Mouse (Mus musculus): ENCODE data around the gene Gm20532. TPM values are rescaled to one million over a fixed set of nuclear protein-coding genes. Genes with fewer than 3 reads are reported as not detected.

Gene Gm20532
- polyA plus RNA-seq, 1 experiment from 2014 or later = not detected

- H3K9me3 ChIP-seq (ENCODE audit: control insufficient read depth, low read length) = no peaks in the 10 kb centered on the region
- WGBS = 73% methylated on average over 6 of the region's 6 CpGs
- peaks cover 2% of the 10 kb centered on the region; the same call in 1 of the 2 replicates for H3K36me3 ChIP-seq (ENCODE audit: control insufficient read depth, insufficient read depth, low read length)
- no peak overlapping the region for H3K4me3 ChIP-seq (ENCODE audit: low read depth, low read length)
- H3K4me1 ChIP-seq (ENCODE audit: control insufficient read depth, insufficient read depth, low read length) = no peaks in the 10 kb centered on the region
- ATAC-seq (ENCODE audit: insufficient read depth, low FRiP score, low TSS enrichment) (no peak), DNase-seq (ENCODE audit: low spot score) (no peak)
- no peaks in the 10 kb centered on the region for H3K27me3 ChIP-seq (ENCODE audit: control insufficient read depth, insufficient read depth, low read length)
- no peak overlapping the region for H3K4me2 ChIP-seq (ENCODE audit: low read depth)
- H3K27ac ChIP-seq (ENCODE audit: low read depth, low read length) = no peak overlapping the region
- H3K9ac ChIP-seq (ENCODE audit: low read length) = no peak overlapping the region
Measured at GRCm38 (mm10) chr2:26594934-26595724, 8.7 kb downstream of the Gm20532 start.

GRCm38 (mm10) chr2:26595725-26596435 is 9.4 kb downstream of the Gm20532 start:
- H3K9ac ChIP-seq (ENCODE audit: low read length) = no peak overlapping the region
- H3K9me3 ChIP-seq (ENCODE audit: control insufficient read depth, low read length) = no peaks in the 10 kb centered on the region
- DNase-seq (ENCODE audit: low spot score) = no peak
- H3K27ac ChIP-seq (ENCODE audit: low read depth, low read length) = no peak overlapping the region
- H3K36me3 ChIP-seq (ENCODE audit: control insufficient read depth, insufficient read depth, low read length) = peaks cover 2% of the 10 kb centered on the region; the same call in 1 of the 2 replicates
- no peak for ATAC-seq (ENCODE audit: insufficient read depth, low FRiP score, low TSS enrichment)
- H3K4me1 ChIP-seq (ENCODE audit: control insufficient read depth, insufficient read depth, low read length) = no peaks in the 10 kb centered on the region
- no peaks in the 10 kb centered on the region for H3K27me3 ChIP-seq (ENCODE audit: control insufficient read depth, insufficient read depth, low read length)
- WGBS = 85% methylated on average over 11 of the region's 11 CpGs
- no peak overlapping the region for H3K4me2 ChIP-seq (ENCODE audit: low read depth)
- H3K4me3 ChIP-seq (ENCODE audit: low read depth, low read length) = no peak overlapping the region

- Histone ChIP-seq H3K9me3 (ENCODE audit: control insufficient read depth, low read length) (no peaks in the 10 kb centered on the region), H3K27ac (ENCODE audit: low read depth, low read length) (no peak overlapping the region), H3K4me1 (ENCODE audit: control insufficient read depth, insufficient read depth, low read length) (no peaks in the 10 kb centered on the region), H3K9ac (ENCODE audit: low read length) (no peak overlapping the region), H3K4me3 (ENCODE audit: low read depth, low read length) (no peak overlapping the region), H3K27me3 (ENCODE audit: control insufficient read depth, insufficient read depth, low read length) (no peaks in the 10 kb centered on the region), H3K36me3 (ENCODE audit: control insufficient read depth, insufficient read depth, low read length) (peaks cover 2% of the 10 kb centered on the region; the same call in 1 of the 2 replicates), H3K4me2 (ENCODE audit: low read depth) (no peak overlapping the region)
- no peak for ATAC-seq (ENCODE audit: insufficient read depth, low FRiP score, low TSS enrichment)
- DNase-seq (ENCODE audit: low spot score) = no peak
- WGBS = 85% methylated on average over 3 of the region's 3 CpGs
Measured at GRCm38 (mm10) chr2:26596898-26597297, 10.5 kb downstream of the Gm20532 start.

- H3K27me3 ChIP-seq (ENCODE audit: control insufficient read depth, insufficient read depth, low read length) = 0 out of 2 replicates have a peak, but pooled peaks cover 3% of the 10 kb centered on the region
- H3K9me3 ChIP-seq (ENCODE audit: control insufficient read depth, low read length) = no peaks in the 10 kb centered on the region
- H3K36me3 ChIP-seq (ENCODE audit: control insufficient read depth, insufficient read depth, low read length) = peaks cover 2% of the 10 kb centered on the region; the same call in 1 of the 2 replicates
- DNase-seq (ENCODE audit: low spot score) (no peak), ATAC-seq (ENCODE audit: insufficient read depth, low FRiP score, low TSS enrichment) (no peak)
- H3K4me1 ChIP-seq (ENCODE audit: control insufficient read depth, insufficient read depth, low read length) = no peaks in the 10 kb centered on the region
- H3K4me2 ChIP-seq (ENCODE audit: low read depth) = no peak overlapping the region
- H3K27ac ChIP-seq (ENCODE audit: low read depth, low read length) = no peak overlapping the region
- WGBS = 90% methylated on average over 2 of the region's 2 CpGs
- no peak overlapping the region for H3K9ac ChIP-seq (ENCODE audit: low read length)
- H3K4me3 ChIP-seq (ENCODE audit: low read depth, low read length) = no peak overlapping the region
Measured at GRCm38 (mm10) chr2:26597810-26598209, 11.4 kb downstream of the Gm20532 start.

- Histone ChIP-seq H3K4me2 (ENCODE audit: low read depth) (no peak overlapping the region), H3K36me3 (ENCODE audit: control insufficient read depth, insufficient read depth, low read length) (peaks cover 2% of the 10 kb centered on the region; the same call in 1 of the 2 replicates), H3K9ac (ENCODE audit: low read length) (no peak overlapping the region), H3K4me1 (ENCODE audit: control insufficient read depth, insufficient read depth, low read length) (peaks cover under 1% of the 10 kb centered on the region; the same call in 1 of the 2 replicates), H3K27ac (ENCODE audit: low read depth, low read length) (no peak overlapping the region), H3K27me3 (ENCODE audit: control insufficient read depth, insufficient read depth, low read length) (peaks cover 10% of the 10 kb centered on the region), H3K4me3 (ENCODE audit: low read depth, low read length) (no peak overlapping the region), H3K9me3 (ENCODE audit: control insufficient read depth, low read length) (no peaks in the 10 kb centered on the region)
- ATAC-seq (ENCODE audit: insufficient read depth, low FRiP score, low TSS enrichment) = no peak
- no peak for DNase-seq (ENCODE audit: low spot score)
- 86% methylated on average over 3 of the region's 3 CpGs for WGBS
Measured at GRCm38 (mm10) chr2:26598462-26598861, 12.0 kb downstream of the Gm20532 start.

GRCm38 (mm10) chr2:26599965-26600364 is 13.5 kb downstream of the Gm20532 start:
- no peak for DNase-seq (ENCODE audit: low spot score)
- Histone ChIP-seq H3K4me2 (ENCODE audit: low read depth) (no peak overlapping the region), H3K9ac (ENCODE audit: low read length) (no peak overlapping the region), H3K27ac (ENCODE audit: low read depth, low read length) (no peak overlapping the region), H3K4me3 (ENCODE audit: low read depth, low read length) (no peak overlapping the region), H3K36me3 (ENCODE audit: control insufficient read depth, insufficient read depth, low read length) (peaks cover under 1% of the 10 kb centered on the region; the same call in 1 of the 2 replicates), H3K9me3 (ENCODE audit: control insufficient read depth, low read length) (no peaks in the 10 kb centered on the region), H3K27me3 (ENCODE audit: control insufficient read depth, insufficient read depth, low read length) (peaks cover 22% of the 10 kb centered on the region), H3K4me1 (ENCODE audit: control insufficient read depth, insufficient read depth, low read length) (peaks cover 7% of the 10 kb centered on the region; the same call in 1 of the 2 replicates)
- 84% methylated on average over 4 of the region's 4 CpGs for WGBS
- ATAC-seq (ENCODE audit: insufficient read depth, low FRiP score, low TSS enrichment) = no peak

GRCm38 (mm10) chr2:26600664-26601063 is 14.2 kb downstream of the Gm20532 start:
- no peaks in the 10 kb centered on the region for H3K9me3 ChIP-seq (ENCODE audit: control insufficient read depth, low read length)
- H3K36me3 ChIP-seq (ENCODE audit: control insufficient read depth, insufficient read depth, low read length) = no peaks in the 10 kb centered on the region
- H3K4me2 ChIP-seq (ENCODE audit: low read depth) = no peak overlapping the region
- no peak overlapping the region for H3K9ac ChIP-seq (ENCODE audit: low read length)
- H3K27me3 ChIP-seq (ENCODE audit: control insufficient read depth, insufficient read depth, low read length) = peaks cover 22% of the 10 kb centered on the region
- H3K27ac ChIP-seq (ENCODE audit: low read depth, low read length) = no peak overlapping the region
- 89% methylated on average over 2 of the region's 2 CpGs for WGBS
- no peak for ATAC-seq (ENCODE audit: insufficient read depth, low FRiP score, low TSS enrichment)
- H3K4me1 ChIP-seq (ENCODE audit: control insufficient read depth, insufficient read depth, low read length) = peaks cover 7% of the 10 kb centered on the region; the same call in 1 of the 2 replicates
- no peak overlapping the region for H3K4me3 ChIP-seq (ENCODE audit: low read depth, low read length)
- DNase-seq (ENCODE audit: low spot score) = no peak

- no peak overlapping the region for H3K9ac ChIP-seq (ENCODE audit: low read length)
- DNase-seq (ENCODE audit: low spot score) (no peak), ATAC-seq (ENCODE audit: insufficient read depth, low FRiP score, low TSS enrichment) (no peak)
- no peaks in the 10 kb centered on the region for H3K36me3 ChIP-seq (ENCODE audit: control insufficient read depth, insufficient read depth, low read length)
- no peak overlapping the region for H3K4me3 ChIP-seq (ENCODE audit: low read depth, low read length)
- WGBS = 74% methylated on average over 1 of the region's 1 CpGs
- H3K9me3 ChIP-seq (ENCODE audit: control insufficient read depth, low read length) = no peaks in the 10 kb centered on the region
- no peak overlapping the region for H3K4me2 ChIP-seq (ENCODE audit: low read depth)
- no peak overlapping the region for H3K27ac ChIP-seq (ENCODE audit: low read depth, low read length)
- H3K4me1 ChIP-seq (ENCODE audit: control insufficient read depth, insufficient read depth, low read length) = peaks cover 7% of the 10 kb centered on the region; the same call in 1 of the 2 replicates
- H3K27me3 ChIP-seq (ENCODE audit: control insufficient read depth, insufficient read depth, low read length) = peaks cover 22% of the 10 kb centered on the region
Measured at GRCm38 (mm10) chr2:26601595-26601994, 15.2 kb downstream of the Gm20532 start.

All from neural tube, embryonic 11.5 days (tissue).